Mouse (Mus musculus): ENCODE results near the gene Itgb1bp1. TPM values are rescaled to one million over a fixed set of nuclear protein-coding genes. Genes with fewer than 3 reads are reported as not detected.

The Itgb1bp1 gene
- total and polyA plus RNA-seq, 2 experiments from 2014 or later, result 37.5 to 42.1 TPM

DNA sequence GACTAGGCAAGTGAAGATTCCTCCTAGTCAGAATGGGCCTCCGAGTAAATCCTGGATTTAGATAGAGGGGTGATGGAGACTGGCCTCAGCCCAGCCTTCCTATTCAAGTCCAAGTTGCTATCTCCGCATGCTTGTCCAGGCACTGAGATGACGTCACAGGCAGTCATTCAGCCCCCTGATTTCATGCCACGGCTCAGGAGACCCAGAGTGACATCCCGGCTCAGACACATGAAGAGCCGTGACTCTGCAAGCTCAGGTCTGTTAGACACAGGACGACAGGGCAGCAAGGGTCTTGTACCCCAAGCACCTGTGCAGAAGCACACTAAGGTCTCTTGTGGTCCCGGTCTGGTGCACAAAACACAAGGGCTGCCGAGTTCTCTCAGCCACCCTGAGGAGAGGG, 36.8 kb upstream of the Itgb1bp1 start:
- Histone ChIP-seq H3K4me2 (ENCODE audit: low read depth, low read length) (no peak overlapping the region), H3K4me3 (ENCODE audit: low read depth, low read length) (no peak overlapping the region), H3K36me3 (replicated peaks; ENCODE audit: control insufficient read depth, insufficient read depth, low read length) (peaks cover 57% of the 10 kb centered on the region), H3K27ac (ENCODE audit: low read depth) (no peak overlapping the region), H3K9ac (replicated peaks; ENCODE audit: low read depth, low read length) (no peak overlapping the region), H3K27me3 (ENCODE audit: control insufficient read depth, insufficient read depth, low read length) (no peaks in the 10 kb centered on the region), H3K9me3 (replicated peaks; ENCODE audit: control insufficient read depth, low read length) (no peaks in the 10 kb centered on the region), H3K4me1 (ENCODE audit: control insufficient read depth, insufficient read depth) (no peaks in the 10 kb centered on the region)
- ATAC-seq (ENCODE audit: insufficient read depth, low read depth) (no peak), DNase-seq (ENCODE audit: low spot score) (no peak)
- TF ChIP-seq EP300 (IDR thresholded peaks at IDR 0.05; ENCODE audit: low read depth), result no peak
- WGBS, result 63% methylated on average over 9 of the region's 9 CpGs

- Histone ChIP-seq H3K27me3 (ENCODE audit: control insufficient read depth, insufficient read depth, low read length) (no peaks in the 10 kb centered on the region), H3K27ac (ENCODE audit: low read depth) (no peak overlapping the region), H3K4me3 (ENCODE audit: low read depth, low read length) (no peak overlapping the region), H3K36me3 (replicated peaks; ENCODE audit: control insufficient read depth, insufficient read depth, low read length) (peaks cover 51% of the 10 kb centered on the region), H3K9me3 (replicated peaks; ENCODE audit: control insufficient read depth, low read length) (no peaks in the 10 kb centered on the region), H3K4me1 (ENCODE audit: control insufficient read depth, insufficient read depth) (peaks cover 2% of the 10 kb centered on the region; the same call in 1 of the 2 replicates), H3K4me2 (ENCODE audit: low read depth, low read length) (no peak overlapping the region), H3K9ac (replicated peaks; ENCODE audit: low read depth, low read length) (no peak overlapping the region)
- no peak for TF ChIP-seq EP300 (IDR thresholded peaks at IDR 0.05; ENCODE audit: low read depth)
- no peak for TF ChIP-seq CTCF (IDR thresholded peaks at IDR 0.05; ENCODE audit: low read depth)
- DNase-seq (ENCODE audit: low spot score) (no peak), ATAC-seq (ENCODE audit: insufficient read depth, low read depth) (no peak)
- WGBS, result 82% methylated on average over 4 of the region's 4 CpGs
These were observed 36.2 kb upstream of the Itgb1bp1 start for GRCm38 (mm10) chr12:21322296-21322695.

- no peak overlapping the region for H3K27ac ChIP-seq (ENCODE audit: low read depth)
- ATAC-seq (ENCODE audit: insufficient read depth, low read depth) (no peak), DNase-seq (ENCODE audit: low spot score) (no peak)
- H3K4me2 ChIP-seq (ENCODE audit: low read depth, low read length), result no peak overlapping the region
- H3K9ac ChIP-seq (replicated peaks; ENCODE audit: low read depth, low read length), result no peak overlapping the region
- TF ChIP-seq CTCF (IDR thresholded peaks at IDR 0.05; ENCODE audit: low read depth) (no peak), EP300 (IDR thresholded peaks at IDR 0.05; ENCODE audit: low read depth) (no peak)
- no peaks in the 10 kb centered on the region for H3K9me3 ChIP-seq (replicated peaks; ENCODE audit: control insufficient read depth, low read length)
- WGBS, result 85% methylated on average over 9 of the region's 9 CpGs
- no peaks in the 10 kb centered on the region for H3K27me3 ChIP-seq (ENCODE audit: control insufficient read depth, insufficient read depth, low read length)
- H3K4me3 ChIP-seq (ENCODE audit: low read depth, low read length), result no peak overlapping the region
- peaks cover 51% of the 10 kb centered on the region for H3K36me3 ChIP-seq (replicated peaks; ENCODE audit: control insufficient read depth, insufficient read depth, low read length)
- peaks cover 5% of the 10 kb centered on the region; the same call in 1 of the 2 replicates for H3K4me1 ChIP-seq (ENCODE audit: control insufficient read depth, insufficient read depth)
These were observed 35.1 kb upstream of the Itgb1bp1 start for GRCm38 (mm10) chr12:21321170-21321569.

- H3K4me1 ChIP-seq (ENCODE audit: control insufficient read depth, insufficient read depth), result peaks cover 5% of the 10 kb centered on the region; the same call in 1 of the 2 replicates
- H3K4me3 ChIP-seq (ENCODE audit: low read depth, low read length), result no peak overlapping the region
- no peaks in the 10 kb centered on the region for H3K27me3 ChIP-seq (ENCODE audit: control insufficient read depth, insufficient read depth, low read length)
- no peak for DNase-seq (ENCODE audit: low spot score)
- H3K4me2 ChIP-seq (ENCODE audit: low read depth, low read length), result no peak overlapping the region
- H3K9me3 ChIP-seq (replicated peaks; ENCODE audit: control insufficient read depth, low read length), result no peaks in the 10 kb centered on the region
- ATAC-seq (ENCODE audit: insufficient read depth, low read depth), result no peak
- TF ChIP-seq CTCF (IDR thresholded peaks at IDR 0.05; ENCODE audit: low read depth) (no peak), EP300 (IDR thresholded peaks at IDR 0.05; ENCODE audit: low read depth) (no peak)
- no peak overlapping the region for H3K9ac ChIP-seq (replicated peaks; ENCODE audit: low read depth, low read length)
- H3K36me3 ChIP-seq (replicated peaks; ENCODE audit: control insufficient read depth, insufficient read depth, low read length), result peaks cover 45% of the 10 kb centered on the region
- H3K27ac ChIP-seq (ENCODE audit: low read depth), result no peak overlapping the region
- 71% methylated on average over 4 of the region's 4 CpGs for WGBS
These were observed 34.2 kb upstream of the Itgb1bp1 start for GRCm38 (mm10) chr12:21320317-21320716.

DNA sequence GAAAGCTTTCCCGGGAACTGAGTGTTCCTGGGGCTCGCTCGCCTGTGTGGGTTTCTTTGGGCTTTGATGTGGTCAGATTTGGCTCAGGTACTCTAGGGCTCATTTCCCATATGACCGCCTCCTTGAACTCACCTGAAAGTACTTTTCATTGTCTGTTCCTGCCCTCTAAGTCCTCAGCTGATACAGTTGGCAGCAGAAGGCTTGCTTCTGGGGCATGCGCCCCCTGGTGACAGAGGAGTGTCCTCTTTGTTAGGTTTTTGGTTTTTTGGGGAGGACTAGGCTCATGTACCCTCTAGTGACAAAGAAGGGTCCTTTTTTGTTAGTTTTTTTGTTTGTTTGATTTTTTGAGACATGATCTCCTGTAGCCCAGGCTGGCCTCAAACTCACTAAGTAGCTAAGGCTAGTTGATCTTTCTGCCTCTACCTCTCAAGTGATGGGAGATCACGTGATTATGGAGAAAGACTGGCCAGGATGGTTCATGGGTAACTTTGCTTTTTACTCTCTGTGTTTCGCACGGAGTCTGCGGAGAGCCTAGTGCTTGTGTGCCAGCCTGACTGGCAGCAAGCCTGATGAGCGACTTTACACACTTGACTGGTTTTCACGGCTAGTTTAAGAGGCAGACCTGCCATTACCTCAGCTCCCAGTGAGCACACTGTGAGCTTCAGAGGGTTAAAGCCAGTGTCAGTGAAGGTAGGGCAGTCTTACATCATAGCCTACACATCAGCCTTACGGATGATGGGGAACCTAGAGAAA, 32.2 kb upstream of the Itgb1bp1 start:
- H3K27me3 ChIP-seq (ENCODE audit: control insufficient read depth, insufficient read depth, low read length), result no peaks in the 10 kb centered on the region
- ATAC-seq (ENCODE audit: insufficient read depth, low read depth) (no peak), DNase-seq (ENCODE audit: low spot score) (peak; percentile 45)
- no peak overlapping the region for H3K9ac ChIP-seq (replicated peaks; ENCODE audit: low read depth, low read length)
- WGBS, result 82% methylated on average over 12 of the region's 12 CpGs
- H3K4me2 ChIP-seq (ENCODE audit: low read depth, low read length), result no peak overlapping the region
- peaks cover 43% of the 10 kb centered on the region for H3K36me3 ChIP-seq (replicated peaks; ENCODE audit: control insufficient read depth, insufficient read depth, low read length)
- no peak for TF ChIP-seq EP300 (IDR thresholded peaks at IDR 0.05; ENCODE audit: low read depth)
- peak; percentile 64 for TF ChIP-seq CTCF (IDR thresholded peaks at IDR 0.05; ENCODE audit: low read depth)
- H3K27ac ChIP-seq (ENCODE audit: low read depth), result no peak overlapping the region
- H3K9me3 ChIP-seq (replicated peaks; ENCODE audit: control insufficient read depth, low read length), result no peaks in the 10 kb centered on the region
- no peak overlapping the region for H3K4me3 ChIP-seq (ENCODE audit: low read depth, low read length)
- peaks cover 5% of the 10 kb centered on the region; the same call in 1 of the 2 replicates for H3K4me1 ChIP-seq (ENCODE audit: control insufficient read depth, insufficient read depth)

Measured in heart, postnatal 0 days (tissue).